Mouse (Mus musculus) forebrain, embryonic 13.5 days (tissue): ENCODE measurements around the gene Tead3. TPM values are rescaled to one million over a fixed set of nuclear protein-coding genes. Genes with fewer than 3 reads are reported as not detected.
A peak's percentile ranks its signal among the peaks of the same experiment; 100 is the strongest.

Experiments
- ATAC-seq: fragments of 200-750 bp; cut with Nextera tagmentation; 2 replicates; pipeline ENCODE4 v1.8.0; 2017
- H3K27ac ChIP-seq: fragments of 300-500 bp; sonication (generic); 2 replicates; pipeline ENCODE4 v1.5.1; 2015; ENCODE audit warnings: inconsistent platforms, mild to moderate bottlenecking, moderate library complexity
- H3K27me3 ChIP-seq: fragments of 300-500 bp; sonication (generic); 2 replicates; pipeline ENCODE4 v1.6.1; 2015; ENCODE audit warnings: mild to moderate bottlenecking, inconsistent platforms
- H3K36me3 ChIP-seq: fragments of 300-500 bp; sonication (generic); 2 replicates; pipeline ENCODE4 v1.6.1; 2015; ENCODE audit warnings: mild to moderate bottlenecking, inconsistent platforms; ENCODE audit not compliant: poor library complexity, severe bottlenecking
- H3K4me1 ChIP-seq: fragments of 300-500 bp; sonication (generic); 2 replicates; pipeline ENCODE4 v1.6.1; 2015; ENCODE audit warnings: inconsistent platforms
- H3K4me2 ChIP-seq: fragments of 300-500 bp; sonication (generic); 2 replicates; pipeline ENCODE4 v1.6.1; 2015; ENCODE audit warnings: inconsistent platforms, mild to moderate bottlenecking, moderate library complexity
- H3K4me3 ChIP-seq: fragments of 300-500 bp; sonication (generic); 2 replicates; pipeline ENCODE4 v1.5.1; 2015; ENCODE audit warnings: mild to moderate bottlenecking, inconsistent platforms
- H3K9ac ChIP-seq: fragments of 300-500 bp; sonication (generic); 2 replicates; pipeline ENCODE4 v1.6.1; 2015; ENCODE audit warnings: mild to moderate bottlenecking, inconsistent platforms
- H3K9me3 ChIP-seq: fragments of 300-500 bp; sonication (generic); replicated peaks from 2 replicates; pipeline ENCODE4 v1.6.1; 2016; ENCODE audit warnings: inconsistent platforms
- WGBS: fragments of 180-500 bp; shearing (Covaris S2); methylation state at CpG from one replicate; pipeline ENCODE4 v1.1.7; 2015; 5-methylcytosine and 5-hydroxymethylcytosine counted together
- polyA plus RNA-seq: library from polyadenylated mRNA; unstranded; fragments of >200 nt; fragmentation: Nextera tagmentation; extraction: Ambion mirVana; gene quantifications from 2 replicates; pipeline ENCODE4 v1.2.1, GENCODE M21; 2015

Tead3 gene
- 2.4 and 2.8 TPM in 2 replicates for polyA plus RNA-seq

DNA sequence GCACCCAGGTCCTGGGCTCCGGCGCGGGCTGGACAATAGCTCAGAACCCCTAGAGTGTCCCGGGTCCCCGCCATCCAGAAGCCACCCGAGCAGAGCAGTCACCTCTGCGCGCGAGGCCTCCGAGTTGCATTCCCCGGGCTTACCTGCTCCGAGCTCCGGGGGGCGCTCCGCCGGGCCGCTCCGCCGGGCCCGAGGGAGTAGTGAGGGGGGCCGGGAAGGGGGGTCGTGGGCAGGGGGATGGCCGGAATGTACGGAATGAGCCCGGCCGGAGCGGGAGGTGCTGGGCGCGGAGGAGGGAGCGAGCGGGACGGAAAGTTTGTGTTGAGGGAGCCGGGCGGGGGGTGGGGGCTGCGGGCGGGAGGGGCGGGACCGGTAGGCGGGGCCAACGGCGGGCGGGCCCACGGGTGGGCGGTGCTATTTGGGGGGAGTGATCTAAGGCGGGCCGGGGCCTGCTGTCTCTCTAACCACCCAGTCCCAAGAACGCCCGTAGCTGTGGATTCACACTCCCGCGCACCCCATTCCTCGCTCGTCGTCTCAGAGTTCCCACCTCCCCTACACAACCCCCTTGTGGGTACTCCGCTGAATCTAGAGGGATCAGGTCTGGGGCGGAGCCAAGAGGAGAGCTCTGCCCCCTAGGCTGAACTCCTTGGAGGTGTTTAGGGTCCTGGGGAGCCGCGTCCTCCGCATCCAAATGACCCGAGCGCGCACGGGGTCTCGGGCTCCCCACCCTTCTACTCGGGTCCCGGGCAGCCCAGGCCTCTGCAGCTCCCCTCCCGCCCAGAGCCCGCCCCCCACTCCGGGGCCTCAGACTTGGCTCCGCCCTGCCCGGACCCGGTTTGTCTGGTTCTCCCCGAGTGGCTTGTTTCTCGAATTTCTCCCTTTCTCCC lies at the start of gene Tead3:
Gene Tead3 (minus strand): TSS at position 352 of the 887 bp plus-strand sequence.
- H3K27ac ChIP-seq = 0 out of 2 replicates have a peak within 1 kb of the TSS, but pooled peaks have one; percentile 20
- no peaks in the 10 kb centered on the region for H3K9me3 ChIP-seq
- H3K4me2 ChIP-seq = peak within 1 kb of the TSS; percentile 92
- peaks cover 24% of the 10 kb centered on the region for H3K27me3 ChIP-seq
- H3K4me3 ChIP-seq = peak within 1 kb of the TSS; percentile 66
- H3K36me3 ChIP-seq = no peaks in the 10 kb centered on the region
- under 1% methylated on average over 46 of the region's 73 CpGs for WGBS
- ATAC-seq = peak; percentile 86
- peaks cover 38% of the 10 kb centered on the region for H3K4me1 ChIP-seq
- peak within 1 kb of the TSS; percentile 79 for H3K9ac ChIP-seq

DNA sequence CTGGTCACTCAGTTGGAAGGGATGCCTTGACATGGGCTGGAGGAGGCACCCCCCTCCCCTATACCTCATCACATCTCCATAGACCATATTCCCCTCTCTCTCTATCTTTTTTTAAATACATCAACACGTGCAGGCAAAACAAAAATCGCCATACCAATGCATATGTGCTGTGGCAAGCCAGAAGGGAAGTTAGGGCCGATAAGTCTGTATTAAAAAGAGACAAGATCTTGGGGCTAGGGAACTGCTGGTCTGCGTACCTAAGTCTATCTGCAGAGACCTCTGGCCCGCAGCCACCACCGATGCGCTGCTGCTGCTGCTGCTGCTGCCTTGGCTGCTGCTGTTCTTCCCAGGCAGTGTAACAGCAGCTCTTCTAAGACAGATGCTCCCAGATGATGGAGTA lies 44.4 kb upstream of the Tead3 start:
- H3K9me3 ChIP-seq = no peaks in the 10 kb centered on the region
- no peak overlapping the region for H3K9ac ChIP-seq
- H3K36me3 ChIP-seq = peaks cover 22% of the 10 kb centered on the region
- WGBS = 79% methylated on average over 7 of the region's 7 CpGs
- H3K4me1 ChIP-seq = peaks cover 6% of the 10 kb centered on the region; the same call in 1 of the 2 replicates
- no peak for ATAC-seq
- no peak overlapping the region for H3K27ac ChIP-seq
- H3K27me3 ChIP-seq = no peaks in the 10 kb centered on the region
- H3K4me3 ChIP-seq = no peak overlapping the region
- H3K4me2 ChIP-seq = no peak overlapping the region

DNA sequence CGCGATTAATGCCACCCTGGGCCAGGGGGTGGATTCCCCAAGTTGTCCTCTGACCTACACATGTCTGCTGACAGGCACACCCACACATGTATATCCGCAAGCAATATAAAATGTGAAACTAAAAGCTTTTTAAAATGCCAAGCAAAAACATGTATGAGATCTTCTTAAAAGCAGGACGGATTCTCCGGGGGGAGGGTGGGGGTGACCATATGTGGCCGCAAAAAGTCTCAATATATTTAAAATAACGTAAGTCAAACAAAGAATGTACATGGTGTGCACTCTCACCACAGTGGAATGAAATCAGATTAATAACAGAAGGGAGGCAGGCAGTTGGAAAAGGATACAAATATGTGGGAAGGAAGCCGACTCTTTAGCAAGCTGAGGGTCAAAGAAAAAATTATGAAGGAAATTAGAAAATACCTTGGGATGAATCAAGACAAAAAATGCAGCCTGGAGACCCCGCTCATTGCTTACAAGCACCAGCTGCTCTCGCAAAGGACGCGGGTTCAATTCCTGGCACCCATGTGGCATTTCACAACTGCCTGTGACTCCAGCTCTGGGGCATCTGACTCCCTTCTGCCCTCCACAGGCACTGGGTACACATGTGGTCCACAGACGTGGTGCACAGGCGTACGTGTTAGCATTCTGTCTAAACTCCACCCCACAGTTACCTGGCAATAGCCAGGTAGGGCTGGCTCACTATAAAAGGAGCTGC lies 43.6 kb upstream of the Tead3 start:
- 89% methylated on average over 15 of the region's 15 CpGs for WGBS
- peaks cover 6% of the 10 kb centered on the region; the same call in 1 of the 2 replicates for H3K4me1 ChIP-seq
- no peak for ATAC-seq

DNA sequence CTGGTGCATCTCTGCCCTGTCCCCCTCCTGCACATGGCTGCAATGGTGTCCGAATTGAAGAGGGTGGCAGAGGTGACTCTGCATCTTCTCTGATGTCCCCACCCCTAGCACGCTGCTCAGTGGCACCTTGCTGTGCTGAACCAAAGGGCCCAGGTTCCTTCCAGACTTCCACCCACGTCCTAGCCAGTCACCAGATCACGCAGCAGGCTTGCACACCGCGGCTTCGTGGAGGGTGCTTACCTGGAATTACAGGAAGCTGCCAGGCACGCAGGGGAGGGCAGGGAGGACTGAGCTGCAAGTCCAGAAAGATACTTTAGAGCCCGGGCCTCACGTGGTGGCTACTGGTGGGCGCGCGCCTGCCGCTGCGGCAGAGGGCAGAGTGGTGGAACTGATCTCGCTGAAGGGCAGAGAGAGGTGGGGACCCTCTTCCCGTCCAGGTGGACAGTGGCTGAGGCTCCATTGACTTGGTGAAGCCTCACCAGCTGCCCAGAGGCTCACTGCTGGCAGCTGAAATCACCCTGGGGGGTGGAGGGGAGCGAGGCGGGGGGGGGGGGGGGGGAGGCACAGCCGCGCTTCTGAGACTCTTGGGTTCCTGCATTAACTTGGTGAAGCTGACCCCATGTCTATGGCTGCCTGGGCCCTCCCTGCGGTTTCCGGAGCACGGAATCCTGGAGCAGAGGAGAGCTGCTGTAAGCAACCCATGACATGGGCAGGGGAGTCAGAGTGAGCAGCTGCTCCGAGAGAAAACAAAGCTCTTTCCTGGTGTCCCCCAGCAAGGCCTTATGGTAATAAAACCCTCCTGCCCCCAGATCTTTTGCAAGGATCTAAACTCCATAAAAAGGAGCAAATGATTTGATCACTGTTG lies 41.2 kb upstream of the Tead3 start:
- 14% methylated on average over 21 of the region's 25 CpGs for WGBS
- no peak for ATAC-seq
- Histone ChIP-seq H3K4me3 (no peak overlapping the region), H3K36me3 (no peaks in the 10 kb centered on the region), H3K9me3 (no peaks in the 10 kb centered on the region), H3K4me2 (0 out of 2 replicates have a peak overlapping the region, but pooled peaks have one; percentile 1), H3K9ac (no peak overlapping the region), H3K27ac (no peak overlapping the region), H3K4me1 (peaks cover 6% of the 10 kb centered on the region; the same call in 1 of the 2 replicates), H3K27me3 (peaks cover 15% of the 10 kb centered on the region)

More for the DNA sequence above, 43.6 kb upstream of the Tead3 start:
- Histone ChIP-seq H3K4me3 (no peak overlapping the region), H3K9ac (no peak overlapping the region), H3K27me3 (peaks cover 3% of the 10 kb centered on the region; the same call in 1 of the 2 replicates), H3K4me2 (no peak overlapping the region), H3K9me3 (no peaks in the 10 kb centered on the region), H3K36me3 (peaks cover 15% of the 10 kb centered on the region; the same call in 1 of the 2 replicates), H3K27ac (no peak overlapping the region)

DNA sequence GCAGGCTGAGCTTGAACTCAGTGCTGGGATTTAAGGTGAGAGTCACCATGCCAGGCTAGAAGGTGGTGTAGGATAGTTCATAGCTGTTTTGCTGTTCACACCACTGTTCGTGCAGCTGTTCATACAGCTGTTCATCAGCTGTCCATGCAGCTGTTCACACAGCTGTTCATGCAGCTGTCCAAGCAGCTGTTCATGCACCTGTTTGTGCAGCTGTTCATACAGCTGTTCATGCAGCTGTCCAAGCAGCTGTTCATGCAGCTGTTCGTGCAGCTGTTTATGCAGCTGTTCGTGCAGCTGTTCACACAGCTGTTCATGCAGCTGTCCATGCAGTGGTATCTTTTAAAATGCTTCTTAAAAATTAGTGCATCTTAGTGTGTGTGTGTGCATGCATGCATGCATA lies 37.9 kb upstream of the Tead3 start:
- Histone ChIP-seq H3K36me3 (no peaks in the 10 kb centered on the region), H3K9ac (no peak overlapping the region), H3K4me3 (no peak overlapping the region), H3K4me1 (peaks cover 6% of the 10 kb centered on the region; the same call in 1 of the 2 replicates), H3K4me2 (no peak overlapping the region), H3K27ac (no peak overlapping the region), H3K27me3 (peaks cover 25% of the 10 kb centered on the region), H3K9me3 (no peaks in the 10 kb centered on the region)
- 86% methylated on average over 3 of the region's 3 CpGs for WGBS
- ATAC-seq = no peak

DNA sequence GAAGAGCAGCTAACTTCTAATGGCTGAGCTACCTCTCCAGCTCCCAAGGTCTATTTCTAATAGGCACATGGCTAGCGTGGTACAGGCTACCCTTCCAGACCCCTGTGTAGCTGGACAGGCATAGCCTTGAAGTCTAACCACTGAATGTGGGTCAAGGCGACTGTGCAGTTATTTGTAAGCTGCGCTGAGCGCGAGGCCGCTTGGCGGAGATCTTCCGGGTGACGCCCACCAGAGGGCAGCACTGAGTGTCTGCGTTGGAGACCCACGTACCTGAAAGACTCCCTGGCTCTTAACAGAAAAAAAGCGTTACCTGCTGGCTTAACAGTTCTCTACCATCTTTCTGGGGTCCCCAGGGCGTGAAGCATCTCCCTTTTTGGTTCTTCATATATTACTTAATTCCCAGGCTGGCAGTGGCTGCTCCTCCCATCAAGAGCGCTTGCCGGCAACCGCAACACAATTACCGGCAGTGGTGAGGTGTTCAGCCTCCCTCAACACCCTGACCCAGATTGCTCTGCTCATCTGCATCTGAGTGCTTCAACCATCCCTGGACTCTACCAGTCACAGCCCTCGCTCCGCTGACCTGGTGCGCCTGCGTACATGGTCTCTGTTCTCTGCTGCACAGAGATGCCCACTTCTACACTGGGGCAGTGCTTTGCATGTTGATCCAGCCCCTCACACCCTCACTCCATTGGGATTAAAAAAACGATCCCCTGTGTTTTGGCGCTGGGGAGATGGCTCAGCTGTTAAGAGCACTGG lies 35.7 kb upstream of the Tead3 start:
- ATAC-seq = 0 out of 2 replicates have a peak, but pooled peaks have one; percentile 50
- peaks cover 25% of the 10 kb centered on the region for H3K27me3 ChIP-seq
- no peak overlapping the region for H3K9ac ChIP-seq
- H3K4me1 ChIP-seq = no peaks in the 10 kb centered on the region
- H3K9me3 ChIP-seq = no peaks in the 10 kb centered on the region
- WGBS = 4% methylated on average over 23 of the region's 23 CpGs
- no peaks in the 10 kb centered on the region for H3K36me3 ChIP-seq
- H3K4me2 ChIP-seq = peak overlapping the region; percentile 49
- peak overlapping the region; percentile 13; the same call in 1 of the 2 replicates for H3K4me3 ChIP-seq
- H3K27ac ChIP-seq = no peak overlapping the region

DNA sequence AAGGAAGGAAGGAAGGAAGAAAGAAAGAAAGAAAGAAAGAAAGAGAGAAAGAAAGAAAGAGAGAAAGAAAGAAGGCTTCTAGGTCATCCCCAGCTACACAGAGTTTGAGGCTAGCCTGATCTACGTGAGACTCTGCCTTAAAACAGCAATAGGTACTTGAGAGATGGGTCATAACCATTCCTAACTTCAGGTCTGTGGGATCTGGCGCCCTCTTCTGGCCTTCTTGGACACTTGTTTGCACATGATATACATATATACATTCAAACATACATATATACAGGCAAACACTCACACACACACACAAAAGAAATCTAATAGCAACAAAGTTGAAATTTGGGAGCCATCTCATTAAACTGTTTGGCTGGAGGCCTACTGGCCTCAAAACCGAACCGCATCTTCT lies 33.7 kb upstream of the Tead3 start:
- ATAC-seq = no peak
- no peaks in the 10 kb centered on the region for H3K4me1 ChIP-seq
- no peaks in the 10 kb centered on the region for H3K36me3 ChIP-seq
- peaks cover 23% of the 10 kb centered on the region for H3K27me3 ChIP-seq
- H3K9ac ChIP-seq = no peak overlapping the region
- WGBS = 62% methylated on average over 4 of the region's 4 CpGs
- H3K4me2 ChIP-seq = no peak overlapping the region
- H3K9me3 ChIP-seq = no peaks in the 10 kb centered on the region
- no peak overlapping the region for H3K4me3 ChIP-seq
- H3K27ac ChIP-seq = no peak overlapping the region

DNA sequence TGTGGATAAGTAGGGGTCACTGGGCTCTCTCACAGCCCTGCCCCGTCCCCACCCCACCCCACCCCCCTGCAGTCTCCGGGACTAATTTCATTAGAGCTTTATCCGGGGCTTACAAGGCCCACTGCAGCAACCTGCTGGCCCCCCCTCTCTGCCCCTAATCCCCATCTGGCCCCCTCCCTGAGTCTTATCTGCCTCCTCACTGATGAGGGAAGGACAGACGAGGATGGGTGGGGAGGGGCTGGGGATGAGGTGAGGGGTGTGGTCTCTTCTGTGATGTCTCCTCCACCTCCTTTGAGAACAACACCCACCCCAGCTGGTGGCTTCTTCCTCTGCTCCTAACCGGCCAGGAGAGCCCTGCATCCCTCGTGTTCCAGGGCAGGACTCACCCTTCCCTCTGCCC lies 29.6 kb upstream of the Tead3 start:
- H3K4me2 ChIP-seq = no peak overlapping the region
- H3K27me3 ChIP-seq = peaks cover 9% of the 10 kb centered on the region
- no peak overlapping the region for H3K9ac ChIP-seq
- H3K36me3 ChIP-seq = no peaks in the 10 kb centered on the region
- WGBS = 5% methylated on average over 6 of the region's 6 CpGs
- ATAC-seq = no peak
- H3K4me3 ChIP-seq = no peak overlapping the region
- H3K9me3 ChIP-seq = no peaks in the 10 kb centered on the region
- no peak overlapping the region for H3K27ac ChIP-seq
- no peaks in the 10 kb centered on the region for H3K4me1 ChIP-seq

DNA sequence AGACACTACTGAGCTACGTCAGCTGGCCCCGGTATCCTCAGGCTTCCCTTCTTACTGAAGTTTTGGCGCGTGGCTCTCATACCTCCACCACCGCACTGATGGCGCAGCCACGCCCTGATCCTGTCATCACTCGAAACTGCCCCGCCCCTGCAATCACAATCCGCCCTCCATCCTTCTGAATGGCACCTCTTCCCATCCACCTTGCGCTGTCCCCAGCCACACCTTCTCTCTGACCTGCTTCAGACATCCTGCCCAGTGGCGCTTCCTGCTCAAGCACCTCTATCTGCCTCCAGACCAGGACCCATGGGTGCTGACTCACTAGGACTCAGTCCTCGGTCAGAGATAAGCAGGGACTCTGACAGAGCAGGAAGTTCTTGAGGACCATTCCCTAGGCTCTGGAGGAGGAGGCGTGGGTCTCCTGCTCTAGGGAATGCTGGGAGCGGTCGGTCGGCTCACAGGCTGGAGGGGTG lies 25.0 kb upstream of the Tead3 start:
- Histone ChIP-seq H3K27ac (no peak overlapping the region), H3K9ac (no peak overlapping the region), H3K4me3 (no peak overlapping the region), H3K27me3 (peaks cover 22% of the 10 kb centered on the region), H3K4me2 (no peak overlapping the region), H3K9me3 (no peaks in the 10 kb centered on the region), H3K4me1 (no peaks in the 10 kb centered on the region), H3K36me3 (no peaks in the 10 kb centered on the region)
- WGBS = 17% methylated on average over 17 of the region's 17 CpGs
- ATAC-seq = no peak

DNA sequence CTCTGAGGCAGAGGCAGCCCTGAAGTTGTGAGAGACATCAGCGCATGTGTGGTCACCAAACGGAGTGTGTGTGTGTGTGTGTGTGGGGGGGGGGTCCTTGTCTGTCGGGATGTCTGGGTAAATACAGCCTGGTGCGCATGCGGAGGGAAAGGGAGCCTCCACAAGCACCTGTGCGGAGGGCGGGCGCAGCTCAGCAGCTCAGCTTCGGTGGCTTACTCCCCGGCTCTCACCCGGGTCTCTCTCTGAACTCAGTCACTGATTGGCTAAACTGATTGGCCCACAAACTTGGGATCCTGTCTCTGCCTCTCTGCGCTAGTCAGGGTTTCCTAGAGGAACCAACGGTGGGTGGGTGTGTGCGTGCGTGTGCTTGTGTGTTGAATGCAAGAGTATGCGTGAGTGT lies 23.9 kb upstream of the Tead3 start:
- Histone ChIP-seq H3K4me1 (no peaks in the 10 kb centered on the region), H3K9me3 (no peaks in the 10 kb centered on the region), H3K27me3 (peaks cover 22% of the 10 kb centered on the region), H3K4me3 (no peak overlapping the region), H3K27ac (no peak overlapping the region), H3K4me2 (0 out of 2 replicates have a peak overlapping the region, but pooled peaks have one; percentile 28), H3K36me3 (no peaks in the 10 kb centered on the region), H3K9ac (0 out of 2 replicates have a peak overlapping the region, but pooled peaks have one; percentile 34)
- no peak for ATAC-seq
- 20% methylated on average over 14 of the region's 16 CpGs for WGBS

DNA sequence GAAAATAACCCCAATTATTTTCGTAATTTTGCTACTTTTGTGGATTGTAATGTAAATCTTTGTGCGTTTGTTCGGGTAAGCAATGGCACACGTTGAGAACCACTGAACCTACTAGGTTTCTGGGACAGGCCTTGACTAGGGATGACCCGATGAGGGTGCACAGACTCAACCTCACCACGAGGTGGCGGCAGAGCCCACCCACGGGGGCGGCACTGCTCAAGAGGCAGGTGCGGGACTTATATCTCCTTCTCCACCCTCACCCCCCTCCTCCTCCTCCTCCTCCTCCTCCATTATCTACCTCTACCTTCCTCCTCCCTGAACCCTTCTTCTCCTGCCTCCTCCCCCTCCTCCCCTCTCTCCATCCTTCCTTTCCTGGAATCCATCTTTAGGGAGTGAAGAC lies 23.2 kb upstream of the Tead3 start:
- Histone ChIP-seq H3K4me3 (no peak overlapping the region), H3K9me3 (no peaks in the 10 kb centered on the region), H3K4me1 (no peaks in the 10 kb centered on the region), H3K36me3 (no peaks in the 10 kb centered on the region), H3K27me3 (peaks cover 22% of the 10 kb centered on the region), H3K27ac (no peak overlapping the region), H3K4me2 (no peak overlapping the region), H3K9ac (no peak overlapping the region)
- no peak for ATAC-seq
- WGBS = 13% methylated on average over 10 of the region's 10 CpGs
